Mouse (Mus musculus) midbrain, embryonic 13.5 days (tissue): ENCODE measurements at regions not wholly inside any gene's neighbourhood (a gene's known extent, or its start where the extent isn't known, plus 50 kb on each side); places are given as distances from the start of the nearest gene placed in this dataset.

Source experiments
- ATAC-seq: fragments of 200-750 bp; cut with Nextera tagmentation; 2 replicates; pipeline ENCODE4 v1.8.0; 2017; ENCODE audit warnings: mild to moderate bottlenecking, moderate TSS enrichment, moderate library complexity
- H3K27ac ChIP-seq: fragments of 300-500 bp; sonication (generic); 2 replicates; pipeline ENCODE4 v1.5.1; 2015; ENCODE audit warnings: inconsistent platforms, mild to moderate bottlenecking, moderate library complexity
- H3K27me3 ChIP-seq: fragments of 300-500 bp; sonication (generic); 2 replicates; pipeline ENCODE4 v1.6.1; 2015; ENCODE audit warnings: mild to moderate bottlenecking, inconsistent platforms
- H3K36me3 ChIP-seq: fragments of 300-500 bp; sonication (generic); 2 replicates; pipeline ENCODE4 v1.6.1; 2015; ENCODE audit warnings: mild to moderate bottlenecking, inconsistent platforms
- H3K4me1 ChIP-seq: fragments of 300-500 bp; sonication (generic); replicated peaks from 2 replicates; pipeline ENCODE4 v1.6.1; 2015; ENCODE audit warnings: inconsistent platforms
- H3K4me2 ChIP-seq: fragments of 300-500 bp; sonication (generic); replicated peaks from 2 replicates; pipeline ENCODE4 v1.6.1; 2015; ENCODE audit warnings: moderate library complexity, mild to moderate bottlenecking, inconsistent platforms
- H3K4me3 ChIP-seq: fragments of 300-500 bp; sonication (generic); replicated peaks from 2 replicates; pipeline ENCODE4 v1.5.1; 2015; ENCODE audit warnings: mild to moderate bottlenecking, inconsistent platforms
- H3K9ac ChIP-seq: fragments of 300-500 bp; sonication (generic); replicated peaks from 2 replicates; pipeline ENCODE4 v1.6.1; 2015; ENCODE audit warnings: mild to moderate bottlenecking, inconsistent platforms
- H3K9me3 ChIP-seq: fragments of 300-500 bp; sonication (generic); 2 replicates; pipeline ENCODE4 v1.6.1; 2016; ENCODE audit warnings: mild to moderate bottlenecking, inconsistent platforms
- WGBS: fragments of 180-500 bp; shearing (Covaris S2); methylation state at CpG from one replicate; pipeline ENCODE4 v1.1.7; 2015; 5-methylcytosine and 5-hydroxymethylcytosine counted together

GRCm38 (mm10) chr12:97759116-97759515 is 500.1 kb downstream of the Galc start:
- no peak for ATAC-seq
- WGBS: 80% methylated on average over 3 of the region's 3 CpGs
- Histone ChIP-seq H3K4me1 (no peaks in the 10 kb centered on the region), H3K9me3 (no peaks in the 10 kb centered on the region), H3K4me2 (no peak overlapping the region), H3K27me3 (no peaks in the 10 kb centered on the region), H3K4me3 (no peak overlapping the region), H3K27ac (no peak overlapping the region), H3K36me3 (no peaks in the 10 kb centered on the region), H3K9ac (no peak overlapping the region)

DNA sequence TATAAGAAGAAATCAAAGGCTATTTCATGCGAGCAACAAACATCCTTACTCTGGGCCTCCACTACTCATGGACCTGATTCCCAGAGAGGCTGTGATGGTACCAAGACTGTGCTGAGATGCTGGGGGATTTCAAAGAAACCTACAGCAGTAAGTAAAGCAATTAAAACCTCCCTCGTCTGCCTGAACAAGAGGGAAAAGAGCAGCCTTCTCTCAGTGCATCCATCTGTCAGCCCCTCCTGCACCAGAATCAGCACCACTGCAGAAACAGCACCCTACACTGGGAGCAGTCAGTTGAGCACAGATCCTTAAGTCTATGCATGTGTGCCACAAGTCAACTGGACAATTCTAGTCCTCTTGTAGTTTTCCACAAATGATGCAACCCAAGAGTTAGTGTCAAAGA is 500.6 kb downstream of the Galc start:
- 61% methylated on average over 2 of the region's 2 CpGs for WGBS
- Histone ChIP-seq H3K9me3 (no peaks in the 10 kb centered on the region), H3K27me3 (no peaks in the 10 kb centered on the region), H3K4me1 (no peaks in the 10 kb centered on the region), H3K36me3 (no peaks in the 10 kb centered on the region), H3K27ac (no peak overlapping the region), H3K9ac (no peak overlapping the region), H3K4me3 (no peak overlapping the region), H3K4me2 (no peak overlapping the region)
- ATAC-seq: no peak

DNA sequence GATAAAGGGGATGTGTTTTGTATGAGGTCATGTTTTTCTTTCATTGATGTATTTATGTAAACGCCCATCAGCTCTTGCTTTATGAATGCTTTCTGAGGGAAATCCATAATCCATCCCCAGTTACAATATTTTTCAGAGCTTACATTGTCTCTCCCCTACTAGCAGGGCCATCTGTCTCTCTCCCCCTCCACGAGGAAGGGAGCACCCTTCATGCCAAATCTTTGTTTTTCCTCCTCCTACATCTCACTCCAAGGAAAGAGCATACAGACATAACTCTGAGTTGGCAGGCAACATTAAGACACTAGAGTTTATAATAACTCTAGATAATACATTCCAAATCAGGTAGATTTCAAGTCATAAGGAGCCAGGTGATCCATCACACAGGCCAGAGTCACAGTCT is 509.1 kb downstream of the Galc start:
- 79% methylated on average over 2 of the region's 2 CpGs for WGBS
- H3K27ac ChIP-seq: no peak overlapping the region

GRCm38 (mm10) chr12:97740927-97741326 is 518.3 kb downstream of the Galc start:
- ATAC-seq: no peak
- no peaks in the 10 kb centered on the region for H3K36me3 ChIP-seq
- no peak overlapping the region for H3K27ac ChIP-seq
- H3K4me3 ChIP-seq: no peak overlapping the region
- no peaks in the 10 kb centered on the region for H3K27me3 ChIP-seq
- H3K4me2 ChIP-seq: no peak overlapping the region
- H3K9me3 ChIP-seq: no peaks in the 10 kb centered on the region
- 64% methylated on average over 2 of the region's 2 CpGs for WGBS
- no peaks in the 10 kb centered on the region for H3K4me1 ChIP-seq
- no peak overlapping the region for H3K9ac ChIP-seq

More for the DNA sequence above, 509.1 kb downstream of the Galc start:
- Histone ChIP-seq H3K4me1 (no peaks in the 10 kb centered on the region), H3K4me2 (no peak overlapping the region), H3K27me3 (no peaks in the 10 kb centered on the region), H3K4me3 (no peak overlapping the region), H3K36me3 (no peaks in the 10 kb centered on the region), H3K9ac (no peak overlapping the region), H3K9me3 (no peaks in the 10 kb centered on the region)
- no peak for ATAC-seq

DNA sequence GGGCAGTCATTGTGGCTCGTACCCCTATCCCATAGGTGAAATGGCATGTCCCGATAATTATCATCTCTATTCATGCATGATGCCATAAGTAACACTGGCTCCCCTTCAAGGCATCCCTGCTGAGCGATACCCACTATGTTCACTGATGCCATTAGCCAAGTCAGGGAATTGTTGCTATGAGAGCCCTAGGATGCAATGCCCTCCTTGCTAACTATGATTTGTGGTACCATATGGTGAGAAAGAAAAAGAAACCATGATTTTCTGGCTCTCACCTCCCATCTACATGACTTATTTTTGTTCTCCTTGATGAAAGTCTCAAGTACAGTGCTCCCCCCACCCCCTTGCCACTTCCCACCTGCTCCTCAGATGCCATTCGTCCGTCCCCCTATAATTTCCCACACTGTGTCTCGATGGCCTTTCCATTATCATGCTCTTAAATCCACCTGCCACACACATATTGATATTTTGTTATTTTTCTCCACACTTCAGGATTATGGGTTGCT is 527.1 kb downstream of the Galc start:
- Histone ChIP-seq H3K27me3 (no peaks in the 10 kb centered on the region), H3K9me3 (no peaks in the 10 kb centered on the region), H3K27ac (no peak overlapping the region), H3K4me2 (no peak overlapping the region), H3K4me3 (no peak overlapping the region), H3K4me1 (no peaks in the 10 kb centered on the region), H3K36me3 (no peaks in the 10 kb centered on the region), H3K9ac (no peak overlapping the region)
- ATAC-seq: no peak
- 81% methylated on average over 6 of the region's 6 CpGs for WGBS

GRCm38 (mm10) chr12:97720554-97720953 is 538.7 kb downstream of the Galc start:
- no peak overlapping the region for H3K9ac ChIP-seq
- no peaks in the 10 kb centered on the region for H3K36me3 ChIP-seq
- H3K4me2 ChIP-seq: no peak overlapping the region
- H3K27me3 ChIP-seq: no peaks in the 10 kb centered on the region
- no peak overlapping the region for H3K27ac ChIP-seq
- no peaks in the 10 kb centered on the region for H3K9me3 ChIP-seq
- WGBS: 82% methylated on average over 3 of the region's 3 CpGs
- no peak overlapping the region for H3K4me3 ChIP-seq
- no peaks in the 10 kb centered on the region for H3K4me1 ChIP-seq
- no peak for ATAC-seq

DNA sequence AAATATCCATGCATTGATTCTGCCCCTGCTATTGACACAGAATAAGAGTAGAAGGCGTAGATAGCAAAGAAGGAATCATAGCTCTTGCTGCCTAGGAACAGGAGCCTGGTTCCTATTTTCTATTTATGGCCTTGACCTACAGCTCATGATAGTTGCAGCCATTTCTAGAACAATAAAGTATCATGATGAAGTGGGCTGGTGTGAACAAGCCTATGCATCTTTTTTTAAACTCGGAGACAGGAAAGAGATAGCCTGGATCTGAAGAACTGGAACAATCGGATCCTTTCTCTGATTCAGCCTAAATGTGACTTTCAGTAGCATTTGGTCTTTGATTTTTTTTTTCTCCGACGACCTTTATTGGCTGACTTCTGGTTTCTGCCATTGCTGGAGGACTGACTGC is 541.4 kb downstream of the Galc start:
- Histone ChIP-seq H3K27ac (no peak overlapping the region), H3K4me1 (no peaks in the 10 kb centered on the region)

More for the DNA sequence above, 541.4 kb downstream of the Galc start:
- no peaks in the 10 kb centered on the region for H3K9me3 ChIP-seq
- H3K4me2 ChIP-seq: no peak overlapping the region
- no peak overlapping the region for H3K4me3 ChIP-seq
- H3K36me3 ChIP-seq: no peaks in the 10 kb centered on the region
- ATAC-seq: no peak
- 90% methylated on average over 5 of the region's 5 CpGs for WGBS
- no peaks in the 10 kb centered on the region for H3K27me3 ChIP-seq
- H3K9ac ChIP-seq: no peak overlapping the region
